Mouse (Mus musculus) fat pad, adult 2 months (tissue): ENCODE results near the gene Fam76a.

ENCODE experiments used
- DNase-seq: peaks from one replicate; pipeline ENCODE4 v3.0.0-alpha.2; 2011; ENCODE audit warnings: low read depth, low spot score; ENCODE audit errors: extremely low read depth

The Fam76a gene

GRCm38 (mm10) chr4:132894402-132894801 lies 28.0 kb downstream of the Fam76a start:
- DNase-seq = no peak

- DNase-seq = no peak
Measured at GRCm38 (mm10) chr4:132884844-132885374, 37.4 kb downstream of the Fam76a start.

- no peak for DNase-seq
Measured at GRCm38 (mm10) chr4:132884064-132884843, 38.1 kb downstream of the Fam76a start, which contains the start of gene Stx12. Stx12 (minus strand) TSS chr4:132884509.

GRCm38 (mm10) chr4:132883561-132884063 lies 38.7 kb downstream of the Fam76a start:
- DNase-seq = no peak

- DNase-seq = no peak
Measured at GRCm38 (mm10) chr4:132874363-132875097, 47.8 kb downstream of the Fam76a start.

- DNase-seq = no peak
Measured at GRCm38 (mm10) chr4:132873481-132874362, 48.6 kb downstream of the Fam76a start.

GRCm38 (mm10) chr4:132871116-132871515 lies 51.2 kb downstream of the Fam76a start:
- no peak for DNase-seq

GRCm38 (mm10) chr4:132864856-132865255 lies 57.5 kb downstream of the Fam76a start:
- no peak for DNase-seq

GRCm38 (mm10) chr4:132863012-132863411 lies 59.3 kb downstream of the Fam76a start:
- no peak for DNase-seq

- DNase-seq = no peak
Measured at GRCm38 (mm10) chr4:132860880-132861279, 61.5 kb downstream of the Fam76a start.
